Mouse (Mus musculus) ES-E14 (cell line): Measurements from ENCODE around the gene Slc25a45. TPM values are rescaled to one million over a fixed set of nuclear protein-coding genes. Genes with fewer than 3 reads are reported as not detected.

Experiments
- DNase-seq: peaks from one replicate; pipeline ENCODE4 v3.0.0-alpha.2; 2013; ENCODE audit warnings: low read depth, low spot score
- H3K27ac ChIP-seq: 2 replicates; pipeline ENCODE4 v1.5.1; 2012; ENCODE audit warnings: low read depth, mild to moderate bottlenecking, low read length, moderate library complexity, mixed read lengths; ENCODE audit not compliant: poor library complexity, insufficient read depth, severe bottlenecking
- H3K36me3 ChIP-seq: 2 replicates; pipeline ENCODE4 v1.6.1; 2012; ENCODE audit warnings: mild to moderate bottlenecking, low read length, moderate library complexity, mixed read lengths; ENCODE audit not compliant: control insufficient read depth, poor library complexity, insufficient read depth, severe bottlenecking
- H3K4me1 ChIP-seq, 2 experiments: fragments of 150-350 bp in 1 of 2; sonication (generic) in 1 of 2; 2 replicates each; pipeline ENCODE4 v1.6.1; 2012; ENCODE audit warnings: low read length in 2 of 2, mild to moderate bottlenecking in 1 of 2, mixed read lengths in 1 of 2; ENCODE audit not compliant: control insufficient read depth in 2 of 2, insufficient read depth in 2 of 2, poor library complexity in 1 of 2
- H3K4me3 ChIP-seq, 2 experiments: fragments of 150-350 bp in 1 of 2; sonication (generic) in 1 of 2; 2 replicates each; pipeline ENCODE4 v1.5.1; 2012; ENCODE audit warnings: low read length in 2 of 2, low read depth in 1 of 2, mild to moderate bottlenecking in 1 of 2, mixed read lengths in 1 of 2; ENCODE audit not compliant: insufficient read depth in 1 of 2, poor library complexity in 1 of 2, severe bottlenecking in 1 of 2
- H3K9ac ChIP-seq: 2 replicates; pipeline ENCODE4 v1.6.1; 2012; ENCODE audit warnings: low read depth, mild to moderate bottlenecking, low read length, mixed read lengths; ENCODE audit not compliant: poor library complexity, insufficient read depth, severe bottlenecking
- H3K9me3 ChIP-seq: fragments of 150-350 bp; sonication (generic); 2 replicates; pipeline ENCODE4 v1.6.1; 2012; ENCODE audit warnings: low read depth, mild to moderate bottlenecking, low read length; ENCODE audit not compliant: control insufficient read depth, insufficient read depth
- CHD2 ChIP-seq: IDR thresholded peaks from 2 replicates; pipeline ENCODE4 v1.6.1; 2014; ENCODE audit warnings: mild to moderate bottlenecking, low read depth, low read length, inconsistent platforms
- HCFC1 ChIP-seq: IDR thresholded peaks from 2 replicates; pipeline ENCODE4 v1.6.1; 2012; ENCODE audit warnings: low read length, inconsistent platforms, borderline replicate concordance; ENCODE audit not compliant: insufficient read depth
- MAFK ChIP-seq: IDR thresholded peaks from 2 replicates; pipeline ENCODE4 v1.6.1; 2014; ENCODE audit warnings: mild to moderate bottlenecking, low read depth, low read length, inconsistent platforms; ENCODE audit not compliant: insufficient read depth
- ZC3H11A ChIP-seq: IDR thresholded peaks from 2 replicates; pipeline ENCODE4 v1.6.1; 2012; ENCODE audit warnings: low read depth, mild to moderate bottlenecking, inconsistent platforms, low read length, borderline replicate concordance
- ZNF384 ChIP-seq: IDR thresholded peaks from 2 replicates; pipeline ENCODE4 v1.6.1; 2012; ENCODE audit warnings: low read depth, low read length, inconsistent platforms
- in situ Hi-C, 2 experiments: fragments of 600-800 bp; cut with MboI; formaldehyde crosslinking; loops; one replicate each; pipeline ENCODE4 v1.15.1; 2025; ENCODE audit warnings: low sequenced_read_pairs in 2 of 2, inconsistent platforms in 1 of 2; ENCODE audit not compliant: unreplicated experiment in 2 of 2
- total RNA-seq: library from RNA; depleted of rRNA; stranded (reverse); fragments of 300-350 nt; gene quantifications from 2 replicates; pipeline ENCODE4 v1.2.3, GENCODE M21; 2012; rRNA removed

Gene Slc25a45
- total RNA-seq, 1 experiment, result 1.2 TPM

- Histone ChIP-seq H3K9me3 (no peaks in the 10 kb centered on the region), H3K9ac (no peak overlapping the region), H3K36me3 (no peaks in the 10 kb centered on the region), H3K4me1 (peaks cover 0 to 4% of the 10 kb centered on the region in 2 experiments; a peak in 1 of 4 replicates), H3K4me3 (no peak overlapping the region), H3K27ac (no peak overlapping the region)
- DNase-seq, result no peak
- no peak for TF ChIP-seq ZC3H11A
- TF ChIP-seq MAFK, result no peak
- TF ChIP-seq HCFC1, result no peak
- TF ChIP-seq CHD2, result no peak
- no peak for TF ChIP-seq ZNF384
- in situ Hi-C loops, result no loop called here
Measured at GRCm38 (mm10) chr19:5929634-5930596, 52.3 kb downstream of the Slc25a45 start.

GRCm38 (mm10) chr19:5935266-5935665 is 57.7 kb downstream of the Slc25a45 start:
- H3K4me3 ChIP-seq, result no peak overlapping the region
- H3K36me3 ChIP-seq, result peaks cover 9% of the 10 kb centered on the region
- no peak overlapping the region for H3K9ac ChIP-seq
- H3K4me1 ChIP-seq, result peaks cover 0 to 1% of the 10 kb centered on the region in 2 experiments; a peak in 1 of 4 replicates
- in situ Hi-C loops, result no loop called here
- no peak for DNase-seq
- no peak for TF ChIP-seq ZNF384
- TF ChIP-seq ZC3H11A, result no peak
- no peak for TF ChIP-seq HCFC1
- TF ChIP-seq CHD2, result no peak
- TF ChIP-seq MAFK, result no peak
- no peak overlapping the region for H3K27ac ChIP-seq
- no peaks in the 10 kb centered on the region for H3K9me3 ChIP-seq

Other genes with a start within 250 kb of the Slc25a45 start
- 9.7 and 12.1 TPM in 2 replicates for gene Rela, start 240.3 kb upstream of the Slc25a45 start, total RNA-seq
- gene Sipa1, start 214.1 kb upstream of the Slc25a45 start, total RNA-seq, result 10.5 and 14.5 TPM in 2 replicates
- gene Map3k11, start 189.1 kb upstream of the Slc25a45 start, total RNA-seq, result 15.0 and 19.3 TPM in 2 replicates
- 63.9 and 98.9 TPM in 2 replicates for gene Pcnx3, start 188.9 kb upstream of the Slc25a45 start, total RNA-seq
- 0.63 and 0.67 TPM in 2 replicates for gene Kcnk7, start 173.4 kb upstream of the Slc25a45 start, total RNA-seq
- 9.0 and 16.4 TPM in 2 replicates for gene Ehbp1l1, start 151.5 kb upstream of the Slc25a45 start, total RNA-seq
- gene Fam89b, start 148.2 kb upstream of the Slc25a45 start, total RNA-seq, result 12.3 and 16.4 TPM in 2 replicates
- 7.0 and 7.8 TPM in 2 replicates for gene Ltbp3, start 136.9 kb upstream of the Slc25a45 start, total RNA-seq
- 55.6 and 80.8 TPM in 2 replicates for gene Scyl1, start 106.4 kb upstream of the Slc25a45 start, total RNA-seq
- 33.4 and 35.7 TPM in 2 replicates for gene Frmd8, start 2.5 kb upstream of the Slc25a45 start, total RNA-seq
- gene Tigd3, start 16.3 kb downstream of the Slc25a45 start, total RNA-seq, result 2.1 and 2.2 TPM in 2 replicates
- 37.9 and 39.5 TPM in 2 replicates for gene Dpf2, start 35.2 kb downstream of the Slc25a45 start, total RNA-seq
- 0.42 and 0.76 TPM in 2 replicates for gene Cdc42ep2, start 47.0 kb downstream of the Slc25a45 start, total RNA-seq
- 69.7 and 80.5 TPM in 2 replicates for gene Pola2, start 86.4 kb downstream of the Slc25a45 start, total RNA-seq
- gene Slc22a20, start 108.3 kb downstream of the Slc25a45 start, total RNA-seq, result 0.54 and 1.4 TPM in 2 replicates
- gene Capn1, start 138.1 kb downstream of the Slc25a45 start, total RNA-seq, result 19.3 and 20.4 TPM in 2 replicates
- gene Syvn1, start 168.8 kb downstream of the Slc25a45 start, total RNA-seq, result 29.6 and 41.4 TPM in 2 replicates
- 55.9 and 62.7 TPM in 2 replicates for gene Mrpl49, start 180.0 kb downstream of the Slc25a45 start, total RNA-seq
- gene Fau, start 180.0 kb downstream of the Slc25a45 start, total RNA-seq, result 1,469 and 1,510 TPM in 2 replicates
- gene Znhit2, start 183.4 kb downstream of the Slc25a45 start, total RNA-seq, result 18.2 and 23.2 TPM in 2 replicates
- gene Tm7sf2, start 190.6 kb downstream of the Slc25a45 start, total RNA-seq, result 14.0 and 23.2 TPM in 2 replicates
- 36.9 and 45.3 TPM in 2 replicates for gene Vps51, start 199.4 kb downstream of the Slc25a45 start, total RNA-seq
- not detected in 2 replicates for gene Tmem262, start 202.2 kb downstream of the Slc25a45 start, total RNA-seq
- 0.48 and 0.54 TPM in 2 replicates for gene Gm28374, start 204.4 kb downstream of the Slc25a45 start, total RNA-seq
- gene Zfpl1, start 207.1 kb downstream of the Slc25a45 start, total RNA-seq, result 39.4 and 42.4 TPM in 2 replicates
- gene Cdca5, start 207.2 kb downstream of the Slc25a45 start, total RNA-seq, result 50.7 and 52.1 TPM in 2 replicates
- 3.4 and 5.9 TPM in 2 replicates for gene AC131692.1, start 216.6 kb downstream of the Slc25a45 start, total RNA-seq
- 0.80 and 3.5 TPM in 2 replicates for gene Naaladl1, start 228.0 kb downstream of the Slc25a45 start, total RNA-seq
- gene Sac3d1, start 240.8 kb downstream of the Slc25a45 start, total RNA-seq, result 25.2 and 28.2 TPM in 2 replicates